Mouse (Mus musculus): ENCODE measurements around the gene Vps33b. TPM values are rescaled to one million over a fixed set of nuclear protein-coding genes. Genes with fewer than 3 reads are reported as not detected.

Gene Vps33b
- polyA plus RNA-seq, 1 experiment from 2014 or later, result 27.3 TPM

GRCm38 (mm10) chr7:80336932-80337331, 67.5 kb downstream of the Vps33b start:
- no peaks in the 10 kb centered on the region for H3K27me3 ChIP-seq (ENCODE audit: control insufficient read depth, insufficient read depth, low read depth, low read length)
- WGBS, result 91% methylated on average over 3 of the region's 3 CpGs
- H3K4me1 ChIP-seq (ENCODE audit: control insufficient read depth, insufficient read depth, low read length), result peaks cover 33% of the 10 kb centered on the region
- H3K9ac ChIP-seq (ENCODE audit: low read depth, low read length), result no peak overlapping the region
- no peak overlapping the region for H3K4me3 ChIP-seq (ENCODE audit: low read depth, low read length)
- no peak overlapping the region for H3K27ac ChIP-seq (ENCODE audit: low read length)
- H3K4me2 ChIP-seq (ENCODE audit: low read length), result no peak overlapping the region
- ATAC-seq, result no peak
- H3K36me3 ChIP-seq (ENCODE audit: control insufficient read depth, insufficient read depth, low read length), result peaks cover 43% of the 10 kb centered on the region
- no peaks in the 10 kb centered on the region for H3K9me3 ChIP-seq (replicated peaks; ENCODE audit: control insufficient read depth, low read length, poor library complexity, severe bottlenecking)

GRCm38 (mm10) chr7:80339371-80339770, 69.9 kb downstream of the Vps33b start:
- Histone ChIP-seq H3K27ac (ENCODE audit: low read length) (peak overlapping the region; percentile 88), H3K9ac (ENCODE audit: low read depth, low read length) (peak overlapping the region; percentile 87), H3K4me2 (ENCODE audit: low read length) (peak overlapping the region; percentile 93), H3K4me3 (ENCODE audit: low read depth, low read length) (peak overlapping the region; percentile 49), H3K27me3 (ENCODE audit: control insufficient read depth, insufficient read depth, low read depth, low read length) (no peaks in the 10 kb centered on the region), H3K9me3 (replicated peaks; ENCODE audit: control insufficient read depth, low read length, poor library complexity, severe bottlenecking) (no peaks in the 10 kb centered on the region), H3K36me3 (ENCODE audit: control insufficient read depth, insufficient read depth, low read length) (peaks cover 22% of the 10 kb centered on the region), H3K4me1 (ENCODE audit: control insufficient read depth, insufficient read depth, low read length) (peaks cover 48% of the 10 kb centered on the region)
- 0 out of 2 replicates have a peak, but pooled peaks have one; percentile 6 for ATAC-seq
- 4% methylated on average over 17 of the region's 17 CpGs for WGBS

- under 1% methylated on average over 45 of the region's 45 CpGs for WGBS
- Histone ChIP-seq H3K27me3 (ENCODE audit: control insufficient read depth, insufficient read depth, low read depth, low read length) (no peaks in the 10 kb centered on the region), H3K4me2 (ENCODE audit: low read length) (peak overlapping the region; percentile 93), H3K27ac (ENCODE audit: low read length) (peak overlapping the region; percentile 85), H3K4me3 (ENCODE audit: low read depth, low read length) (peak overlapping the region; percentile 49), H3K36me3 (ENCODE audit: control insufficient read depth, insufficient read depth, low read length) (peaks cover 16% of the 10 kb centered on the region), H3K9me3 (replicated peaks; ENCODE audit: control insufficient read depth, low read length, poor library complexity, severe bottlenecking) (no peaks in the 10 kb centered on the region), H3K9ac (ENCODE audit: low read depth, low read length) (peak overlapping the region; percentile 62), H3K4me1 (ENCODE audit: control insufficient read depth, insufficient read depth, low read length) (peaks cover 48% of the 10 kb centered on the region)
- peak; percentile 97 for ATAC-seq
Observed at GRCm38 (mm10) chr7:80339793-80340628, 70.6 kb downstream of the Vps33b start.

GRCm38 (mm10) chr7:80340793-80341192, 71.3 kb downstream of the Vps33b start, which contains the start of gene Unc45a:
Gene Unc45a (minus strand): TSS chr7:80341005.
- Histone ChIP-seq H3K27ac (ENCODE audit: low read length) (peak within 1 kb of the TSS; percentile 85), H3K27me3 (ENCODE audit: control insufficient read depth, insufficient read depth, low read depth, low read length) (no peaks in the 10 kb centered on the region), H3K9ac (ENCODE audit: low read depth, low read length) (peak within 1 kb of the TSS; percentile 62), H3K4me3 (ENCODE audit: low read depth, low read length) (peak within 1 kb of the TSS; percentile 49), H3K4me2 (ENCODE audit: low read length) (peak within 1 kb of the TSS; percentile 93), H3K4me1 (ENCODE audit: control insufficient read depth, insufficient read depth, low read length) (peaks cover 48% of the 10 kb centered on the region), H3K9me3 (replicated peaks; ENCODE audit: control insufficient read depth, low read length, poor library complexity, severe bottlenecking) (no peaks in the 10 kb centered on the region), H3K36me3 (ENCODE audit: control insufficient read depth, insufficient read depth, low read length) (peaks cover 10% of the 10 kb centered on the region)
- under 1% methylated on average over 11 of the region's 11 CpGs for WGBS
- peak; percentile 43 for ATAC-seq

Other genes starting within 250 kb of the Vps33b start
- 15.0 and 15.8 TPM in 2 replicates for gene Zfp710, start 244.8 kb upstream of the Vps33b start, polyA plus RNA-seq (2015; fragmentation: Nextera tagmentation; extraction: Ambion mirVana)
- 210 and 224 TPM in 2 replicates for gene Idh2, start 154.3 kb upstream of the Vps33b start, polyA plus RNA-seq (2015; fragmentation: Nextera tagmentation; extraction: Ambion mirVana)
- gene Sema4b, start 82.8 kb upstream of the Vps33b start, polyA plus RNA-seq (2015; fragmentation: Nextera tagmentation; extraction: Ambion mirVana), result 25.2 and 25.3 TPM in 2 replicates
- gene Cib1, start 36.8 kb upstream of the Vps33b start, polyA plus RNA-seq (2015; fragmentation: Nextera tagmentation; extraction: Ambion mirVana), result 24.3 and 26.0 TPM in 2 replicates
- 3.7 and 4.6 TPM in 2 replicates for gene Gdpgp1, start 36.8 kb upstream of the Vps33b start, polyA plus RNA-seq (2015; fragmentation: Nextera tagmentation; extraction: Ambion mirVana)
- 2.9 and 3.0 TPM in 2 replicates for gene Ttll13, start 23.3 kb upstream of the Vps33b start, polyA plus RNA-seq (2015; fragmentation: Nextera tagmentation; extraction: Ambion mirVana)
- gene Ngrn, start 8.4 kb upstream of the Vps33b start, polyA plus RNA-seq (2015; fragmentation: Nextera tagmentation; extraction: Ambion mirVana), result 73.8 and 78.5 TPM in 2 replicates
- gene Prc1, start 24.8 kb downstream of the Vps33b start, polyA plus RNA-seq (2015; fragmentation: Nextera tagmentation; extraction: Ambion mirVana), result 22.6 and 23.7 TPM in 2 replicates
- 10.6 and 10.7 TPM in 2 replicates for gene Rccd1, start 54.8 kb downstream of the Vps33b start, polyA plus RNA-seq (2015; fragmentation: Nextera tagmentation; extraction: Ambion mirVana)
- 61.9 and 62.6 TPM in 2 replicates for gene Unc45a, start 71.4 kb downstream of the Vps33b start, polyA plus RNA-seq (2015; fragmentation: Nextera tagmentation; extraction: Ambion mirVana)
- 23.3 and 27.7 TPM in 2 replicates for gene Hddc3, start 73.5 kb downstream of the Vps33b start, polyA plus RNA-seq (2015; fragmentation: Nextera tagmentation; extraction: Ambion mirVana)
- 25.2 and 25.8 TPM in 2 replicates for gene Man2a2, start 101.7 kb downstream of the Vps33b start, polyA plus RNA-seq (2015; fragmentation: Nextera tagmentation; extraction: Ambion mirVana)
- 2.7 and 3.4 TPM in 2 replicates for gene Fes, start 118.3 kb downstream of the Vps33b start, polyA plus RNA-seq (2015; fragmentation: Nextera tagmentation; extraction: Ambion mirVana)
- gene Furin, start 135.8 kb downstream of the Vps33b start, polyA plus RNA-seq (2015; fragmentation: Nextera tagmentation; extraction: Ambion mirVana), result 3.9 and 4.1 TPM in 2 replicates